Mouse (Mus musculus) erythroid progenitor cell, adult 5-6 weeks (primary cell): ENCODE data around the gene Slc24a3. TPM values are rescaled to one million over a fixed set of nuclear protein-coding genes. Genes with fewer than 3 reads are reported as not detected.

ENCODE experiments used
- ATAC-seq: replicated peaks from 2 replicates; pipeline ENCODE4 v1.8.0; 2016; ENCODE audit warnings: moderate number of reproducible peaks, mild to moderate bottlenecking, moderate TSS enrichment, inconsistent platforms; ENCODE audit not compliant: poor library complexity, low FRiP score, severe bottlenecking
- total RNA-seq, 2 experiments: library from RNA; stranded (forward) in 1 of 2; stranded (reverse) in 1 of 2; fragments of 150-400 nt in 1 of 2; fragments of 186-747, 209-891 nt in 1 of 2; gene quantifications; 2 replicates each; pipeline versions ENCODE4 v1.2.3 to v1.2.4; 2015 to 2017; ENCODE audit warnings: low replicate concordance in 2 of 2

Slc24a3 gene
- total RNA-seq, 2 experiments from 2014 or later: 1.3 TPM; not detected in 1

GRCm38 (mm10) chr2:145340816-145341215 lies 173.3 kb downstream of the Slc24a3 start:
- no peak for ATAC-seq

DNA sequence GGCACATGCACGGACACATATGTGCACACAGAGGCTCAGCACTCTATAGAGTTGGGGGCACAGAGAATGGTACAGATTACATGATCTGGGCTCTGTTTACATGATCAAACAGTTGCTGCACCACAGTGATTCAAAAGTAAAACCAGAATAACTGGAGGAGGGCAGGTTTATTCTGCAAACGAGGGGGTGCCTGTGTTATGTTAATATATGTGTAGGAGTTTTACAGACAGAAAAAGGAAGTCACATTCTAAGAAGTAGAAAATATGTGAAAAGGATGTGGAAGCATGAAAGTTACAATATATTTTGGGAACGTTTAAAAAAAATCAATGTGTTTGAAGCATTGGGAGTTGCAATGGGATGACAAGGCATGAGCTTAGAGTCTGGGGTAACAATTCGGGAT lies 175.4 kb downstream of the Slc24a3 start:
- no peak for ATAC-seq

DNA sequence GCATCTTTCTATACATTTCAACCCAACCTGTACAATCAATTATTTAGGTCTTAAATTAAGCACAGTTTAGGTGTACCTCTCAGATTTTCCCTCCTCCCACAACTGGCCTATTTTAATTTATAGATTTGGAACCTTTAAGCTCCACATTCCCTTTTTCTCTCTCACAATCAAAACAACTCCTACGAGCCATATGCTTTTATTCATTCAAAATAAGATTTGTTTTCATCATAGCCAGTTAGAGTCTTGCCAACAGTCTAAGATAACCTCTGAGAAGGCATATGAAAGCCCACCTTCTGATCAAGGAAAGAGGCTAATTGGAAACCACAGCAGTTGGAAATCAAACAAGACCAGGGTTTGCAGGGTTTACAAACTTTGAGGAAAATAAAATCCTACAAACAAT lies 177.0 kb downstream of the Slc24a3 start:
- no peak for ATAC-seq

- ATAC-seq: no peak
Observed at GRCm38 (mm10) chr2:145353801-145354200, 186.2 kb downstream of the Slc24a3 start.

DNA sequence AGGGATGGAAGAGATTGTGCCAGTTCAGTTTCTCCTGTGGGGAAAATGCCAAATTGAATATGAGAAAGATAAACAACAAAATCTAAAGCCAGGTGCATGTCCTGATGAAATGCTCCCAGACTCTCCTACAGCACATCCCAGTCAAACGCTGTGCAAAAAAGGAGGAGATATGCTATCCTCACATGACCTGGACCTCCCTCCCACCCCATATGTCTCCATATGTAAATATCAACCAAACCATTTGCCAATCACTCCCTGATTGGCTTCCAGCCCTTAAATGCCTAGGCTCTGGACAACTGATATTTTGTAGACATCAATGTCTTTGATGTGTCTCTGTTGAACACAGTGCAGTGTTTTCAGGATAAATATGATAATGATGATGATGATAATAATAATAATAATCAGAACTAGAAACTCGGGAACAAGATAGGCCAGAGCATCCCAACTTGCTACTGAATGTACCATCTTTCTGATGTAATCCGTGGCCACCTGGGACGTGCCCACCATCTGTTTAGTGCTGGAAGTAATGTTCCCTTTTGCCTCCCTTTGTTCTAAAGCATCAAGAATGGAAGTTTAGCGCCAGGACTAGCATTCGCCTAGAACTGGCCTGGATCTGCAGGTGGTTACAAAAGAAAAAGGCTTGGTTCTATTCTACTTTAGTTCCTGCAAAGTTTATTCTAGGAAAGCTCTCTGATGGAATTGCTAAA lies 190.8 kb downstream of the Slc24a3 start:
- no peak for ATAC-seq

- ATAC-seq: no peak
Observed at GRCm38 (mm10) chr2:145363604-145364003, 196.1 kb downstream of the Slc24a3 start.

GRCm38 (mm10) chr2:145368701-145369100 lies 201.1 kb downstream of the Slc24a3 start:
- ATAC-seq: no peak

DNA sequence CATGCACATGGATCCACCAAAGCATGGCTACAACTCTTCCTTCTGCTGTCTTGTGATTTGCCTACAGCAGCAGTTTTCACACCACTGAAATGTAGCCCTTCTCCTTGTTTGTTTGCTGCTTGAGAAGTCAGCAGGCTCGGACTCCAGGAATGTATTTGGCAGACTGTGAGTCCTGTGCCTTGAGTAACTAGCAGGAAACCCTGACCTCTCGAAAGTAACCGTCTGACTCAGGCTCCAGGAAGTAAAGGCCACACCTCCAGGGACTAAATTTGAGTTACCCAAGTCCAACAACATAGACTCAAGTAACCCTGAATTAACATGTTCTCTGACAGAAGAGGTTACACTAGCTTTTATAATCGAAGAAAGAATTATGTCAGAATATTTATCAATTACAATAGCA lies 203.2 kb downstream of the Slc24a3 start:
- ATAC-seq: no peak

GRCm38 (mm10) chr2:145373803-145374202 lies 206.2 kb downstream of the Slc24a3 start:
- ATAC-seq: no peak

DNA sequence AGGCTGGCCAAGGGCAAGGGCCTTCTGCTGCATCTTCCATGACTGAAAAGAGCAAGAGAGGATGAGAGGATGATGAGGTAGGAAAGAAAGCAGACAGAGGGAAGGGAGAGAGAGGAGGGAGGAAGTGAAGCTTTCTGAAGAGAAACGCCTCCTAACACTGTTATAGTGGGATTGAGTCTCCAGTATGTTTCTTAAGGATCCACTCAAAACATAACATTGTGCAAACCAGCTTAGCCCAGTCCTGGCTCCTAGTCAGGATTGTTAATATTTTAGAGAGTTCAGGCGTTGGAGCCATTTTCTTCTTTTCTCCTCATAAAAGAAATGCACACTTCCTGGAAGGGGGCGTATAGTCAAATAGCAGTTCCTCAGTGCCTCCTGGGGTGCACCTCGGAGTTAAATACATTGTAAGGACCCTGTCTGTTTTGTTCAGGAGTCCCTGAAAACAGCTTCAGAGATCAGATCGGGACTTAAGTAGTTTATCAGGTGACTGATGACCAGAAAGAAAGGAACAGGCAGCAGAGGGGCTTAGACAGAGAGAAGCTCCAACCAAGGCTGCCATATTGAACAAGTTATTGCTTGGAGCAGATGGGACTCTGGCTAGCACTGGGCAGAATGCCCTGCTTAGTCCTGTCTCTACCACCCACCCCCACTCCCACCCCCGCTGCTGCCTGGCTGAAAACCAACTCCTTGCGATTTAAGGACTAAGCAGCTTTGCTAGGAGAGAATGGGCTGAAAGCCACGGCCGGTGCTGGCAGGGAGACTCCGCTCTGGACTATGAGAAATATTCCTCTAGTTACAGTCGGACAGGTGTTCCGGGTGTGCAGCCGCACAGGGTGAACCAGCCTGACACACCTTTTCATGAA lies 215.6 kb downstream of the Slc24a3 start:
- no peak for ATAC-seq

- no peak for ATAC-seq
Observed at GRCm38 (mm10) chr2:145384221-145384620, 216.7 kb downstream of the Slc24a3 start.

- no peak for ATAC-seq
Observed at GRCm38 (mm10) chr2:145385220-145385619, 217.7 kb downstream of the Slc24a3 start.

DNA sequence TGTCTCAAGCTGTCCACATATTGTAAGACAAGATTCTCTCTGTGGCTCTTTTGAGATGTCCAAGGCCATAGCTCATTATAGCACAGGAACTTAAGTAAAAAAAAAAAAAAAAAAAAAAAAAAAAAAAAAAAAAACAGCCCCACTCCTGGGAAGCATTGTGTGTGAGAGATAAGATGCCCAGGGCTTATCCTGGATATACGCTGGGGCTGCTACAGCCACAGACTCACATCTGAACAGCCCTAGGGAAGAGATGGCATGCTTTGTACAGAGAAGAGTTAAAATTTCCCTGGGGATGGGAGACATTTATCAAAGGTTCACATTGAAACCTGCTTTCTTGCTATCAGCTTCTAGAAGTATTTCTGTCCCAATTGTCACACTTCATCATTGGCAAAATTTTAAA lies 218.2 kb downstream of the Slc24a3 start:
- no peak for ATAC-seq

GRCm38 (mm10) chr2:145395804-145396203 lies 228.2 kb downstream of the Slc24a3 start:
- no peak for ATAC-seq

DNA sequence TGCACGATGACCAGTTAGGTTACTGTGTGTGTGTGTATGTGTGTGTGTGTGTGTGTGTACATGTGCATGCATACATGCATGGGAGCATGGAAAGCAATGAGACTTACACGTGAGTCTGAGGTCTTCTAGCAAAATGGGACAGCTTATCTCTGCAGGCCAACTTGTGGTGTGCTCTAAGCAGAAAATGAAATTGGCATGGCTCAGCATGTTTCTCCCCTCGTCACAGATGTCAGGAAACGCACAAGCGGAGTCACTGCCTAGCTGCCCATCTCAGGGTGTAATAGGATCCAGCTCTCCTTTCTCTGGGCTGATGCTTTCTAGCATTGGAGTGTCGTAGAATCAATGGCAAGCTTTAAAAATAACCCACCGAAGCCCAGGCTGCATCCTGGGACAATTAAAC lies 229.0 kb downstream of the Slc24a3 start:
- ATAC-seq: no peak

DNA sequence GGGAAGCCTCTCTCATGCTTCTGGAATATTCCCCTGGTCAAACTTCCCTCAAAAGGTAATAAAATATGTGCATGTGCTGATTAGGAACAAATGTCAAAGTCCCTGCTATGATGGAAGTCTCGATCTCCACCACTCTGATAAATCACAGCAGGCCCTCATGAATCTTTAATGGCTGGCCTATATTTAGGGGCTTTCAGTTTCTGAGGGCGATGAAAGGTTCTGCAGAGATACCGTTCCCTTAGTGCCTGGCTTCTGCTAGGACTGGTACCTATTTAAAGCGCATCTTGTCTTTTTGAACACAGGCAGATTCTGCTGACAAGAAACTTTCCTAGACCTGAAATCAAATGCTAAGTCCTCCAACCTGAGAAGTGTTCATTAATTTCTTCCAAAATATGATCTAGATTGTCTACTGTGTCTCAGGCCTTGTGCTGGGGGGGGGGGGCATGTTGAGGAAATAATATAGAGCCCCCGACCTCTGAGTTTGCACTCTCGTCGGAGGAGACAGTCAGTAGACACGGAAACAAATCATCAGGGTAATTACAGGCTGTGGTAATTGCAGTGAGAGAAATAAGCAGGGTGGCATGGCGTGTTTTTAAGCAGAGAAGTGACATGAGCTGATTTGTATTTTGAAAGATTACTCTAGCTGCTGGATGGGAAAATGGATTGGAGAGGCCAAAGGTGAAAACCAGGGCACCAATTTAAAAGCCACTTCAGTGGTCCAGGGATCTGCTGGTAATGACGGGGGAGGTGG lies 230.1 kb downstream of the Slc24a3 start:
- ATAC-seq: no peak

DNA sequence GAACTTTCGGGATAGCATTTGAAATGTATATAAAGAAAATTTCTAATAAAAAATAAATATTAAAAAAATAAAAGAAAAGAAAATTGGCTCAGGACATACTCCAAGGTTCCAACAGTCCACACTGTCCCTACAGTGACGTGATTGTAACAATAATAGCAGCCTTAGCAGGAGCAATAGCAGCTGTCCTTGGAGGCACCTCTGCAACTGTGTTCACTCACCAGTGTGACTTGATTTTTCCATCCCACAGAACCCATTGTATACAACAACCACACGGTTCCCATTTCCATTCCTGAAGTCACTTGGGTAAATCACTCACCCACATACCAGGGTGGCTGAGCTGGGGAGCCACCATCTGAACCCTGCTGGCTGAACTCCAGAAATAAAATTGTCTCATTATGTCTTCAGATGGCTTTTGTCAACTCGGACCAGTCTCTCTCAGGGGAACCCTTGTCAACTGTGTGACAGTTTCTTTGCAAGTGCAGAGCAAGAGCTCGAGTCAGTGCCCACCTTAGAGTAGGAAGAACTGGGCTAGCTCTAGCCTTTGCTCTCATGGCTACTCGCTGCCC lies 233.8 kb downstream of the Slc24a3 start:
- ATAC-seq: no peak

GRCm38 (mm10) chr2:145401996-145402395 lies 234.4 kb downstream of the Slc24a3 start:
- ATAC-seq: no peak

DNA sequence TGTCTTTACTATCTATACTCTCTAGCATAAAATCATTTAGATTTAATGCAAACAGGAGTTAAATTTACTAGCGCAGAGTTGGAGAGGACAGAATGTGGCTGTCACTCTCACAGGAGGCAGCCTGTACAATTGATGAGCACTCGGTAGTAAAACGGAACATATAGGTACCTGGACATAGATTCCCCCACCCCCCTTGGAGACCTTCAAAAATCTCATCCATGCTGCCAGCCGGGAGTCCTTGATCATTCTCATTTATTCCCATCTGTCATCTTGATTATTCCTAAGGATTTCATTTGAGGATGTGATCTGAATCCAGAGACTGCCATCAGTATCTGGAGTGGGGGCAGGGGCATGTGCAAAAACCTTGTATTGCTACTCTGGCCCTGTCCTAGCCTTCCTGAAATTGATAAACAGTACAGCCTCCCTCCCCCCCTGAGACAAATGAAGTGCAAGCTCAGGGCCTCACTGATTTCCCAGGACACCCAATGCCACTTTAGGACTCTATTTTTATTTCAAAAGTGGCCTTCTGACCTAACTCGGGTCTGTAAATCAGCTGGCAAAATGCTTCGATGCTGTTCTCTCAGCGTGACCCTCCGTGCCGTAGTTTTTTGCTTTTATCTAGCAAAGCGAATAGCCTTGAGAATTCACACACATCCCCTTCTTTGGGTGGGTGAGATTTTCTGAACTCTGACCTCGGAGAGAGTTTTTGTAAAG lies 237.4 kb downstream of the Slc24a3 start:
- no peak for ATAC-seq

GRCm38 (mm10) chr2:145405746-145406145 lies 238.2 kb downstream of the Slc24a3 start:
- no peak for ATAC-seq
